9 mouse cellular contexts compared by ENCODE assay signal in genomic region chr1:144002036-144002714, GRCm38 (mm10). TPM values are rescaled to one million over a fixed set of nuclear protein-coding genes. Genes with fewer than 3 reads are reported as not detected.
DNase-seq lines count a peak whose midpoint lies in the region; ATAC-seq and TF ChIP-seq lines count a peak whose summit lies in the region.
"Had no signal": no experiment of that assay in that cellular context is flagged by ENCODE, and none has a peak within 500 bp of the region (broad histone marks: within the 10 kb centered on the region; RNA-seq: fewer than 3 reads in every experiment).

No protein-coding gene starts in this region.

- no peak for DNase-seq in heart, adult 2 months
- DNase-seq in heart, adult 9 months (ENCODE audit: low spot score in 2 of 2) = no peak
- no peak for DNase-seq in CH12.LX (ENCODE audit: extremely low read depth)
- no peak for DNase-seq in hindbrain, embryonic 11.5 days (ENCODE audit: low spot score)
- no peak for DNase-seq in midbrain, embryonic 10.5 days (ENCODE audit: low spot score)
- no peak for DNase-seq in thymus, postnatal 10 days (ENCODE audit: low spot score in 2 of 2)
- no peak for DNase-seq in B cell, adult 2 months
- DNase-seq in layer of hippocampus, adult 9-11 months = no peak

- H3K4me1 ChIP-seq in heart, adult 2 months (ENCODE audit: control insufficient read depth, insufficient read depth, low read length) = no peaks in the 10 kb centered on the region
- peaks cover 0 to 46% of the 10 kb centered on the region in 2 experiments; a peak in 2 of 4 replicates for H3K4me1 ChIP-seq in CH12.LX (ENCODE audit: control insufficient read depth in 1 of 2, insufficient read depth in 2 of 2)
- H3K4me1 ChIP-seq in hindbrain, embryonic 11.5 days (replicated peaks; ENCODE audit: control insufficient read depth, insufficient read depth, low read length) = no peaks in the 10 kb centered on the region
- H3K4me1 ChIP-seq in midbrain, embryonic 10.5 days = peaks cover 46% of the 10 kb centered on the region

- H3K36me3 ChIP-seq in heart, adult 2 months (ENCODE audit: control insufficient read depth, insufficient read depth, low read length) = peaks cover 20% of the 10 kb centered on the region
- H3K36me3 ChIP-seq in CH12.LX (replicated peaks in 1 of 2; ENCODE audit: control insufficient read depth in 1 of 2, insufficient read depth in 1 of 2, low read length in 1 of 2) = peaks cover 2 to 13% of the 10 kb centered on the region in 2 experiments
- H3K36me3 ChIP-seq in hindbrain, embryonic 11.5 days (ENCODE audit: control insufficient read depth, insufficient read depth, low read length) = no peaks in the 10 kb centered on the region
- H3K36me3 ChIP-seq in midbrain, embryonic 10.5 days = peaks cover 23% of the 10 kb centered on the region

- in situ Hi-C loops in CH12.LX (cut with MboI; ENCODE audit: low pct_ligation_motif_present, low pct_unique_long_range_greater_than_20kb, low sequenced_read_pairs) = loop anchor here (10.0 to 25.0 kb wide), 2 partner anchors 185 to 187 kb away; partner anchors contain the start of gene Rgs13

- H3K79me2 ChIP-seq in heart, adult 2 months (replicated peaks; ENCODE audit: control insufficient read depth, insufficient read depth, low read length) = no peaks in the 10 kb centered on the region
- H3K79me2 ChIP-seq in CH12.LX (replicated peaks; ENCODE audit: control insufficient read depth, extremely low read depth, insufficient read depth, poor library complexity, severe bottlenecking) = no peaks in the 10 kb centered on the region

- H3K9me3 ChIP-seq in CH12.LX (replicated peaks; ENCODE audit: low read length) = no peaks in the 10 kb centered on the region
- H3K9me3 ChIP-seq in hindbrain, embryonic 11.5 days (ENCODE audit: control insufficient read depth, low read length) = no peaks in the 10 kb centered on the region
- no peaks in the 10 kb centered on the region for H3K9me3 ChIP-seq in midbrain, embryonic 10.5 days (replicated peaks)
- H3K9me3 ChIP-seq: heart, embryonic 10.5 days had no signal

- peak overlapping the region; percentile 7; the same call in 1 of the 2 replicates for H3K27ac ChIP-seq in heart, adult 2 months
- no peak overlapping the region for H3K27ac ChIP-seq in CH12.LX (ENCODE audit: insufficient read depth, low read depth)
- H3K27ac ChIP-seq in hindbrain, embryonic 11.5 days (ENCODE audit: low read depth, low read length) = no peak overlapping the region
- 0 out of 2 replicates have a peak overlapping the region, but pooled peaks have one; percentile 88 for H3K27ac ChIP-seq in midbrain, embryonic 10.5 days (replicated peaks)
- H3K27ac ChIP-seq: heart, embryonic 10.5 days had no signal

- no peak for ATAC-seq in hindbrain, embryonic 11.5 days (ENCODE audit: low FRiP score)

- TF ChIP-seq POLR2A in heart, adult 2 months (IDR thresholded peaks at IDR 0.05; ENCODE audit: insufficient read depth, low read depth, low read length) = no peak
- no peak for TF ChIP-seq POLR2A in CH12.LX (IDR thresholded peaks at IDR 0.05; ENCODE audit: low read depth, low read length)

- H3K9ac ChIP-seq in heart, adult 2 months (ENCODE audit: low read depth, low read length) = no peak overlapping the region
- H3K9ac ChIP-seq in CH12.LX (ENCODE audit: insufficient read depth, low read depth) = no peak overlapping the region
- H3K9ac ChIP-seq in hindbrain, embryonic 11.5 days (ENCODE audit: low read depth, low read length) = peak overlapping the region; percentile 27; the same call in 1 of the 2 replicates

- 67% methylated on average over 6 of the region's 6 CpGs for WGBS in heart, adult 2 months
- WGBS in hindbrain, embryonic 11.5 days = 84% methylated on average over 6 of the region's 6 CpGs
- 89% methylated on average over 6 of the region's 6 CpGs for WGBS in midbrain, embryonic 10.5 days

- dilution Hi-C loops in CH12.LX (cut with MboI; ENCODE audit: extremely low pct_ligation_motif_present, extremely low pct_unique_long_range_greater_than_20kb, low sequenced_read_pairs) = no loop called here

- peak overlapping the region; percentile 39 for H3K4me2 ChIP-seq in CH12.LX (ENCODE audit: insufficient read depth, low read depth, poor library complexity, severe bottlenecking)
- peak overlapping the region; percentile 81; the same call in 1 of the 2 replicates for H3K4me2 ChIP-seq in hindbrain, embryonic 11.5 days (replicated peaks; ENCODE audit: low read depth, low read length)

- no peak for TF ChIP-seq RAD21 in CH12.LX (IDR thresholded peaks at IDR 0.05; ENCODE audit: low read depth, low read length)

- H3K27me3 ChIP-seq in heart, adult 2 months (ENCODE audit: control insufficient read depth, insufficient read depth, low read length) = no peaks in the 10 kb centered on the region
- H3K27me3 ChIP-seq in CH12.LX (replicated peaks) = no peaks in the 10 kb centered on the region
- H3K27me3 ChIP-seq in hindbrain, embryonic 11.5 days (ENCODE audit: control insufficient read depth, insufficient read depth, low read length) = no peaks in the 10 kb centered on the region
- no peaks in the 10 kb centered on the region for H3K27me3 ChIP-seq in midbrain, embryonic 10.5 days (ENCODE audit: low read depth, poor library complexity, severe bottlenecking)

- intact Hi-C loops in heart, adult 2 months (cut with DNase I) = loop anchor here (5.0 to 10.0 kb wide), 2 partner anchors 85 to 193 kb away; no protein-coding TSS in a partner anchor

- H3K4me3 ChIP-seq in heart, adult 2 months = peak overlapping the region; percentile 42
- H3K4me3 ChIP-seq in CH12.LX (replicated peaks in 1 of 3; ENCODE audit: low read depth in 2 of 3, low read length in 2 of 3, poor library complexity in 1 of 3) = no peak overlapping the region
- peak overlapping the region; percentile 65 for H3K4me3 ChIP-seq in hindbrain, embryonic 11.5 days (ENCODE audit: low read depth, low read length)
- H3K4me3 ChIP-seq in midbrain, embryonic 10.5 days = peak overlapping the region; percentile 64

- TF ChIP-seq EP300 in heart, adult 2 months (IDR thresholded peaks at IDR 0.05; ENCODE audit: insufficient read depth, low read depth, low read length) = no peak
- TF ChIP-seq EP300 in CH12.LX (IDR thresholded peaks at IDR 0.05; ENCODE audit: low read length) = peak; percentile 52

- TF ChIP-seq CTCF in heart, adult 2 months (IDR thresholded peaks at IDR 0.05) = no peak
- no peak for TF ChIP-seq CTCF in CH12.LX (conservative IDR thresholded peaks at IDR 0.05 in 1 of 2, IDR thresholded peaks at IDR 0.05 in 1 of 2; ENCODE audit: low read depth in 2 of 2, low read length in 2 of 2)

TF ChIP-seq in CH12.LX, 34 proteins besides CTCF, POLR2A, EP300 and RAD21:
- TF ChIP-seq PAX5 (IDR thresholded peaks at IDR 0.05; ENCODE audit: low read length) (no peak), CHD1 (IDR thresholded peaks at IDR 0.05; ENCODE audit: low read depth, low read length) (no peak), MAZ (IDR thresholded peaks at IDR 0.05; ENCODE audit: low read depth, low read length) (no peak), ZC3H11A (IDR thresholded peaks at IDR 0.05; ENCODE audit: low read depth, low read length) (no peak), RCOR1 (conservative IDR thresholded peaks at IDR 0.05; ENCODE audit: low read depth, low read length) (no peak), JUN (IDR thresholded peaks at IDR 0.05; ENCODE audit: insufficient read depth, low read depth, low read length) (peak; percentile 70), JUND (conservative IDR thresholded peaks at IDR 0.05; ENCODE audit: low read depth, low read length) (peak; percentile 91), SIN3A (IDR thresholded peaks at IDR 0.05; ENCODE audit: low read length) (0 out of 2 replicates have a peak, but pooled peaks have one; percentile 1)
TF ChIP-seq in CH12.LX: peak in this region for 3.

RNA-seq across cellular contexts. Expression of gene Rgs2, which starts 1.8 kb away (rescaled TPM):
- total RNA-seq in heart, adult 2 months (2021) = 10 to 100 TPM; 43.7 to 59.2 TPM
- polyA plus RNA-seq in heart, adult 2 months (2012; rRNA removed) = 7.7 and 18.4 TPM in 2 replicates
- total RNA-seq in CH12.LX (2012; rRNA removed) = 3.2 and 3.4 TPM in 2 replicates
- 10.8 and 11.0 TPM in 2 replicates for total RNA-seq in CH12.LX (2014; rRNA removed)
- polyA plus RNA-seq in CH12.LX (2012; ENCODE audit: insufficient read length, low read depth) = 13.1 and 14.7 TPM in 2 replicates
- 76.8 and 78.2 TPM in 2 replicates for polyA plus RNA-seq in hindbrain, embryonic 11.5 days (2014; fragmentation: Nextera tagmentation; extraction: Ambion mirVana)
- polyA plus RNA-seq in midbrain, embryonic 10.5 days (2016; fragmentation: Nextera tagmentation; extraction: Ambion mirVana) = 48.0 and 54.3 TPM in 2 replicates

Comparison
In these comparisons a context has a peak if more than half of its experiments do, and no peak if none do; other contexts are left out.
1. H3K27ac ChIP-seq: peak in heart, adult 2 months (single experiment) and midbrain, embryonic 10.5 days (single experiment); none in CH12.LX (single experiment) and hindbrain, embryonic 11.5 days (single experiment).
2. H3K4me3 ChIP-seq: peak in heart, adult 2 months (single experiment), hindbrain, embryonic 11.5 days (single experiment) and midbrain, embryonic 10.5 days (single experiment); none in CH12.LX (0 of 3).